Mouse (Mus musculus) adrenal gland, postnatal 14 days (tissue): ENCODE data around the gene Vmn2r99. TPM values are rescaled to one million over a fixed set of nuclear protein-coding genes. Genes with fewer than 3 reads are reported as not detected.

Experiments
- DNase-seq: peaks from one replicate; pipeline ENCODE4 v3.0.0; 2021; ENCODE audit warnings: mixed read lengths
- long read RNA-seq, 2 experiments: library from polyadenylated mRNA; stranded (forward); transcript quantifications; one replicate each; pipeline ENCODE4 v2.0.0; 2021
- total RNA-seq: library from RNA; stranded (reverse); gene quantifications from 2 replicates; pipeline ENCODE4 v1.2.3, GENCODE M21; 2021

Gene Vmn2r99
- not detected in 2 replicates for total RNA-seq
- long read RNA-seq, experiment 1: 0 reads
- long read RNA-seq, experiment 2: 0 reads

GRCm38 (mm10) chr17:19361649-19362048, at the start of gene Vmn2r99:
TSS of gene Vmn2r99 (plus strand) at chr17:19361949.
- no peak for DNase-seq

GRCm38 (mm10) chr17:19437623-19438022, 75.9 kb downstream of the Vmn2r99 start:
- DNase-seq: no peak

GRCm38 (mm10) chr17:19444932-19445331, 83.2 kb downstream of the Vmn2r99 start:
- DNase-seq: no peak

Other genes with a start within 250 kb of the Vmn2r99 start
- gene Vmn2r100, start 142.8 kb downstream of the Vmn2r99 start, total RNA-seq: not detected in 2 replicates
- not detected in 2 replicates for gene Vmn2r101, start 215.3 kb downstream of the Vmn2r99 start, total RNA-seq